Mouse (Mus musculus) small intestine, adult 2 months (tissue): Measurements from ENCODE around the gene Ptk6.

Source experiments
- CTCF ChIP-seq: fragments of 200-500 bp; IDR thresholded peaks from 2 replicates; pipeline ENCODE4 v1.5.1; 2012; ENCODE audit warnings: low read depth, mild to moderate bottlenecking, control low read depth, inconsistent platforms, low read length, moderate library complexity, mixed read lengths; ENCODE audit not compliant: insufficient replicate concordance, insufficient read length; ENCODE audit errors: extremely low read depth
- POLR2A ChIP-seq: fragments of 200-500 bp; IDR thresholded peaks from 2 replicates; pipeline ENCODE4 v1.6.1; 2012; ENCODE audit warnings: low read depth, mild to moderate bottlenecking, control low read depth, inconsistent platforms, low read length, moderate library complexity

GRCm38 (mm10) chr2:181159771-181160170 lies 42.8 kb downstream of the Ptk6 start:
- TF ChIP-seq CTCF (no peak), POLR2A (no peak)
